Mouse (Mus musculus) forebrain, embryonic 16.5 days (tissue): ENCODE data around the gene Tnpo1. TPM values are rescaled to one million over a fixed set of nuclear protein-coding genes. Genes with fewer than 3 reads are reported as not detected.
A peak's percentile ranks its signal among the peaks of the same experiment; 100 is the strongest.

Experiments used
- ATAC-seq: fragments of 200-750 bp; cut with Nextera tagmentation; 2 replicates; pipeline ENCODE4 v1.8.0; 2017; ENCODE audit warnings: mild to moderate bottlenecking, moderate library complexity
- H3K27ac ChIP-seq: fragments of 300-500 bp; sonication (generic); 2 replicates; pipeline ENCODE4 v1.5.1; 2014; ENCODE audit warnings: low read length, control low read depth
- H3K27me3 ChIP-seq: fragments of 300-500 bp; sonication (generic); replicated peaks from 2 replicates; pipeline ENCODE4 v1.6.1; 2014; ENCODE audit warnings: low read length; ENCODE audit not compliant: control insufficient read depth, insufficient read depth
- H3K36me3 ChIP-seq: fragments of 300-500 bp; sonication (generic); 2 replicates; pipeline ENCODE4 v1.6.1; 2014; ENCODE audit not compliant: control insufficient read depth, insufficient read depth
- H3K4me1 ChIP-seq: fragments of 300-500 bp; sonication (generic); replicated peaks from 2 replicates; pipeline ENCODE4 v1.6.1; 2014; ENCODE audit warnings: low read length; ENCODE audit not compliant: control insufficient read depth, insufficient read depth
- H3K4me2 ChIP-seq: fragments of 300-500 bp; sonication (generic); 2 replicates; pipeline ENCODE4 v1.6.1; 2014; ENCODE audit warnings: mild to moderate bottlenecking, low read length, control low read depth
- H3K4me3 ChIP-seq: fragments of 300-500 bp; sonication (generic); replicated peaks from 2 replicates; pipeline ENCODE4 v1.5.1; 2014; ENCODE audit warnings: mild to moderate bottlenecking, low read length, control low read depth
- H3K9ac ChIP-seq: fragments of 300-500 bp; sonication (generic); replicated peaks from 2 replicates; pipeline ENCODE4 v1.6.1; 2014; ENCODE audit warnings: low read depth, low read length, control low read depth
- H3K9me3 ChIP-seq: fragments of 300-500 bp; sonication (generic); 2 replicates; pipeline ENCODE4 v1.6.1; 2016; ENCODE audit warnings: low read length; ENCODE audit not compliant: control insufficient read depth
- WGBS: fragments of 180-500 bp; shearing (Covaris S2); extraction: QIAGEN DNeasy Blood & Tissue Kit; methylation state at CpG from one replicate; pipeline ENCODE4 v1.1.7; 2014; 5-methylcytosine and 5-hydroxymethylcytosine counted together
- polyA plus RNA-seq: library from polyadenylated mRNA; unstranded; fragments of >200 nt; fragmentation: Nextera tagmentation; extraction: Ambion mirVana; gene quantifications from 2 replicates; pipeline ENCODE4 v1.2.1, GENCODE M21; 2015

Tnpo1 gene
- polyA plus RNA-seq, 1 experiment from 2014 or later, result 52.1 TPM

- WGBS, result 79% methylated on average over 6 of the region's 6 CpGs
Measured at GRCm38 (mm10) chr13:98937108-98937507, 10.9 kb upstream of the Tnpo1 start.

GRCm38 (mm10) chr13:98928908-98929307 lies 2.7 kb upstream of the Tnpo1 start:
- no peaks in the 10 kb centered on the region for H3K9me3 ChIP-seq
- WGBS, result 98% methylated on average over 2 of the region's 2 CpGs
- no peak overlapping the region for H3K4me3 ChIP-seq
- H3K36me3 ChIP-seq, result no peaks in the 10 kb centered on the region
- H3K9ac ChIP-seq, result no peak overlapping the region
- no peak for ATAC-seq
- no peak overlapping the region for H3K4me2 ChIP-seq
- peaks cover 11% of the 10 kb centered on the region for H3K4me1 ChIP-seq
- H3K27me3 ChIP-seq, result no peaks in the 10 kb centered on the region
- no peak overlapping the region for H3K27ac ChIP-seq

More at GRCm38 (mm10) chr13:98937108-98937507, 10.9 kb upstream of the Tnpo1 start:
- Histone ChIP-seq H3K4me1 (no peaks in the 10 kb centered on the region), H3K27me3 (no peaks in the 10 kb centered on the region), H3K27ac (no peak overlapping the region), H3K9me3 (no peaks in the 10 kb centered on the region), H3K4me3 (no peak overlapping the region), H3K36me3 (no peaks in the 10 kb centered on the region), H3K9ac (no peak overlapping the region), H3K4me2 (no peak overlapping the region)
- ATAC-seq, result no peak

GRCm38 (mm10) chr13:98926958-98927242 lies 716 bp upstream of the Tnpo1 start:
- peak overlapping the region; percentile 76 for H3K4me2 ChIP-seq
- ATAC-seq, result no peak
- peak overlapping the region; percentile 95 for H3K4me3 ChIP-seq
- peak overlapping the region; percentile 98 for H3K27ac ChIP-seq
- no peaks in the 10 kb centered on the region for H3K36me3 ChIP-seq
- H3K27me3 ChIP-seq, result no peaks in the 10 kb centered on the region
- 82% methylated on average over 3 of the region's 3 CpGs for WGBS
- no peaks in the 10 kb centered on the region for H3K9me3 ChIP-seq
- peaks cover 18% of the 10 kb centered on the region for H3K4me1 ChIP-seq
- peak overlapping the region; percentile 100 for H3K9ac ChIP-seq

- Histone ChIP-seq H3K9me3 (no peaks in the 10 kb centered on the region), H3K27ac (peak overlapping the region; percentile 98), H3K9ac (peak overlapping the region; percentile 100), H3K27me3 (no peaks in the 10 kb centered on the region), H3K4me1 (peaks cover 22% of the 10 kb centered on the region), H3K36me3 (no peaks in the 10 kb centered on the region), H3K4me2 (peak overlapping the region; percentile 56), H3K4me3 (peak overlapping the region; percentile 95)
- under 1% methylated on average over 56 of the region's 66 CpGs for WGBS
- ATAC-seq, result peak; percentile 67
Measured at GRCm38 (mm10) chr13:98925486-98926212, 535 bp downstream of the Tnpo1 start.

- 6% methylated on average over 11 of the region's 11 CpGs for WGBS
- Histone ChIP-seq H3K9me3 (no peaks in the 10 kb centered on the region), H3K27me3 (no peaks in the 10 kb centered on the region), H3K4me2 (peak overlapping the region; percentile 56), H3K36me3 (no peaks in the 10 kb centered on the region), H3K9ac (peak overlapping the region; percentile 100), H3K4me1 (peaks cover 22% of the 10 kb centered on the region), H3K27ac (peak overlapping the region; percentile 98), H3K4me3 (peak overlapping the region; percentile 95)
- no peak for ATAC-seq
Measured at GRCm38 (mm10) chr13:98924897-98925485, 1.2 kb downstream of the Tnpo1 start.

- no peak for ATAC-seq
- 91% methylated on average over 3 of the region's 3 CpGs for whole genome bisulfite sequencing
- no peaks in the 10 kb centered on the region for H3K9me3 ChIP-seq
- H3K4me2 ChIP-seq, result no peak overlapping the region
- peaks cover 22% of the 10 kb centered on the region for H3K4me1 ChIP-seq
- H3K36me3 ChIP-seq, result no peaks in the 10 kb centered on the region
- no peak overlapping the region for H3K27ac ChIP-seq
- H3K27me3 ChIP-seq, result no peaks in the 10 kb centered on the region
- H3K9ac ChIP-seq, result no peak overlapping the region
- no peak overlapping the region for H3K4me3 ChIP-seq
Measured at GRCm38 (mm10) chr13:98922806-98923205, 3.4 kb downstream of the Tnpo1 start.

- ATAC-seq, result no peak
- H3K4me3 ChIP-seq, result no peak overlapping the region
- H3K9me3 ChIP-seq, result no peaks in the 10 kb centered on the region
- H3K4me2 ChIP-seq, result no peak overlapping the region
- H3K27me3 ChIP-seq, result no peaks in the 10 kb centered on the region
- H3K27ac ChIP-seq, result no peak overlapping the region
- no peak overlapping the region for H3K9ac ChIP-seq
- no peaks in the 10 kb centered on the region for H3K36me3 ChIP-seq
- WGBS, result 93% methylated on average over 7 of the region's 7 CpGs
- H3K4me1 ChIP-seq, result peaks cover 18% of the 10 kb centered on the region
Measured at GRCm38 (mm10) chr13:98921276-98921675, 4.9 kb downstream of the Tnpo1 start.

GRCm38 (mm10) chr13:98920300-98920699 lies 5.9 kb downstream of the Tnpo1 start:
- Histone ChIP-seq H3K4me2 (no peak overlapping the region), H3K4me3 (no peak overlapping the region), H3K36me3 (no peaks in the 10 kb centered on the region), H3K4me1 (peaks cover 24% of the 10 kb centered on the region), H3K27ac (no peak overlapping the region), H3K27me3 (no peaks in the 10 kb centered on the region), H3K9me3 (no peaks in the 10 kb centered on the region), H3K9ac (no peak overlapping the region)
- WGBS, result 67% methylated on average over 3 of the region's 3 CpGs
- no peak for ATAC-seq

- H3K9me3 ChIP-seq, result no peaks in the 10 kb centered on the region
- H3K4me1 ChIP-seq, result peaks cover 28% of the 10 kb centered on the region
- no peaks in the 10 kb centered on the region for H3K36me3 ChIP-seq
- H3K27me3 ChIP-seq, result no peaks in the 10 kb centered on the region
- no peak overlapping the region for H3K27ac ChIP-seq
- WGBS, result 92% methylated on average over 8 of the region's 8 CpGs
- no peak overlapping the region for H3K9ac ChIP-seq
- no peak for ATAC-seq
- H3K4me2 ChIP-seq, result no peak overlapping the region
- H3K4me3 ChIP-seq, result no peak overlapping the region
Measured at GRCm38 (mm10) chr13:98919695-98920094, 6.5 kb downstream of the Tnpo1 start.
